Mouse (Mus musculus) frontal cortex, adult 2 months (tissue): ENCODE measurements around the gene Myo18a. TPM values are rescaled to one million over a fixed set of nuclear protein-coding genes. Genes with fewer than 3 reads are reported as not detected.
A peak's percentile ranks its signal among the peaks of the same experiment; 100 is the strongest.

Experiments
- DNase-seq, 2 experiments: peaks; one replicate each; pipeline ENCODE4 v3.0.0; 2022; ENCODE audit warnings: low spot score in 1 of 2; ENCODE audit errors: extremely low spot score in 1 of 2
- polyA plus RNA-seq: library from polyadenylated mRNA; depleted of rRNA; stranded (reverse); fragments of >200 nt; gene quantifications from 2 replicates; pipeline ENCODE4 v1.2.3, GENCODE M21; 2012

The Myo18a gene
- polyA plus RNA-seq, 1 experiment = 67.7 TPM

GRCm38 (mm10) chr11:77857089-77857488, 94.0 kb downstream of the Myo18a start:
- no peak for DNase-seq

DNA sequence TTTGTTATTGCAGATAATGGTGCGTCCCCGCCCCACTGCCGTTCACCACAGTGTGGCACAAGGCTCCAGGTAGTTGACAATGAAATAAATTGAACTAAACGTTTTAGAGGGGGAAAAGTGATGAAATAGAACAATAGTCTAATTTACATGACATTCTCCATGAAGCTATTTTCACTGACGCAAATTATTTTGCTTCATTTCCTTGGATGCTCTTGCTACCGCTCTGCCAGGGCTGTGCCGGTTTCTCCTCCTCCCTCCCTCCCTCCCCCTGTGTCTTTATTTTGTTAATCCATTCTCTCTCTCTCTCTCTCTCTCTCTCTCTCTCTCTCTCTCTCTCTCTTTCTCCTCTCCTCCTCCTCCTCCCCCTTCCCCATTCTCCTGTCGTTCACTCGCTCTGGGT, 95.5 kb downstream of the Myo18a start:
- DNase-seq = no peak

DNA sequence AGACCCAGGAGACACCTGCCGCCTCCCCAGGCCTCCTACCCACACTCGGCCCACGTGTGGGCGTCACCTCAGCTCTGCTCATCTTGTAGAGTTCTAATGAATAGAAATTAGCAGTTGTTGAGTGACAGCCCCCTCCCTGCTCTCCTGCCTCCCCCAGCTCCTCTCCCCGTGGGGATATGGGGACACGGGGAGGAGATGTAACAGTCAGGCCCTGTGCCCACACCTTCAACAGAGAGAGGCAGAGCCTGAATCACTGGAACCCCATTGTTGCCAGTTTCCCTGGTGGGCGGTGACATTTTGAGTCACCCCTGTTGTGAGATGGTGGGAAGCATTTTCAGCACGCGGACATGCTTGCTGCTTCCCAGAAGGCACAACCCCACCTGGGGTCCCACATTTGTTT, 97.9 kb downstream of the Myo18a start:
- DNase-seq = peak; percentile 59 to 78

DNA sequence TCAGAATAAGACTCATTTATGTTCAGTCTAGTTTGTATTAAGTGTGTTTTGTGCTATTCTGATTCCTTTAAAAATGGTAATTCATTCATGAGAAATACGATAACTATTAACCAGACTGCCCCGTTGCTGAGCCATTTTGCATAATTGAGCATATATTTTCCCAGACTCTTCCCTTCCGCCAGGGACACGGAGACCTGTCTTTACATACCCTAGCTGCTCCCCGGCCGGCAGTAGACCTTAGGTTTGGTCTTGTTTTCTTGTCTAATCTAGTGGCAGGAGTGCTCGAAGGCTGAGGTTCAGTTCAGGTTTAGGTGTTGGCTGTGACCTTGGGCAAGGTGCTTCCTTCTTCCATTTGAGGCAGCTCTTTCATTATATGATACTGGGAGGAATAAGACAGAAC, 99.8 kb downstream of the Myo18a start:
- DNase-seq = no peak

DNA sequence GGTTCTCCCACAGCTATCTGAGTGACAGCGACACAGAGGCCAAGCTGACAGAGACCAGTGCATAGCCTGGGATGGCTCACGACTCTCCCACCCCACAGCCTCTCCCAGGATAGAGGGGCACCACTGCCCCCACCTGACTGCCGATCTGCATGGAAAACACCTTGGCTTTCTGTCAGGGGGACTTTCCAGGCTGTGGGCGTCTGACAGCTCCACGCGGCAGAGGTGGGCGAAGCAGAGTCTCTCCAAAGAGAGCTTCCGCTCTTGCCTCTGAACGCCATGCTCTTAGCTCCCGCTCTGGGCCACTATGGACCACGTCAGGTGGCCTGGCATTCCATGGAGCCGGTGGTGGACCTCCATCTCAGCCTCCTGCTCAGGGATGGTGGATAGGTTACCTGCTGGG, 101.7 kb downstream of the Myo18a start:
- DNase-seq = peak in 1 of 2 experiments; percentile 70

GRCm38 (mm10) chr11:77867419-77868083, 104.5 kb downstream of the Myo18a start:
- no peak for DNase-seq

- DNase-seq = peak; percentile 73 to 84
These were observed 108.4 kb downstream of the Myo18a start for GRCm38 (mm10) chr11:77871436-77871835.

DNA sequence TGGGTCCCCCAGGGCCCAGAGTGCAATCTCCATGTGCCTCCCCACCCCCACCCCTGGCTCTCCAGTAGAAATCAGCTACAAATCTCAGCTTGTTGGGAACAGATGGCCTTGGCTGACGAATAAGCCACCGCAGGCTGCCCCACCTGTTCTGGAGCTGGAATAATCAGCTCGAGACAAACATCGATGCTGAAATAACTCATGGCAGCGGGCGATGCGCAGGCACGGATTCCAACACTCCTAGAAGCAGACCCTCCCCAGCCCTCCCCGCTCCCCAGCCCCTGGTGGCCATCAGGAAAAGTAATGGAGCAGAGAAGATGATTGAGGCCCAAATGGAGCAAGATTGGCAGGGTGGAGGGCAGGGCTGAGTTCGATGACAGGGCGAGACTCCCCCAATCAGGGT, 109.2 kb downstream of the Myo18a start:
- DNase-seq = peak in 1 of 2 experiments; percentile 73

DNA sequence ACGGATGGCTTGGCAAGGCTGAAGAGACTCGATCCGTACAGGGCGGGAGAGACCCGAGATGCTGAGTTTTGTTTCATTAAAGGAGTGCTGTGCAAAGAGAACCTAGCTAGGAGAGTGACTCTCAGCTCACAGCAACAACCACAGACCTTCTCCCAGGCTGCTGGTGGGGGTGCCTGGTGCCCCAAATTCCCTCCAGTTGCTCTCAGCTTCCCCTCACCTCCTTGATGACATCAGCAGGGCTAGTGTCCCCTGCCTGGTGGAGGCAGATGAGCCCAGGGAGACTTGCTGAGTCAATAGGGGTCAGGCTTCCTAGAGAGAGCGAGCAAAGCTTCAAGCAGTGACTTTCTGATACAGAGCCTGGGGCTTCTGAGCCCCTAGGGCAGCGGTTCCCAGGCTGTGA, 109.6 kb downstream of the Myo18a start:
- DNase-seq = no peak

GRCm38 (mm10) chr11:77873116-77873515, 110.1 kb downstream of the Myo18a start:
- no peak for DNase-seq

DNA sequence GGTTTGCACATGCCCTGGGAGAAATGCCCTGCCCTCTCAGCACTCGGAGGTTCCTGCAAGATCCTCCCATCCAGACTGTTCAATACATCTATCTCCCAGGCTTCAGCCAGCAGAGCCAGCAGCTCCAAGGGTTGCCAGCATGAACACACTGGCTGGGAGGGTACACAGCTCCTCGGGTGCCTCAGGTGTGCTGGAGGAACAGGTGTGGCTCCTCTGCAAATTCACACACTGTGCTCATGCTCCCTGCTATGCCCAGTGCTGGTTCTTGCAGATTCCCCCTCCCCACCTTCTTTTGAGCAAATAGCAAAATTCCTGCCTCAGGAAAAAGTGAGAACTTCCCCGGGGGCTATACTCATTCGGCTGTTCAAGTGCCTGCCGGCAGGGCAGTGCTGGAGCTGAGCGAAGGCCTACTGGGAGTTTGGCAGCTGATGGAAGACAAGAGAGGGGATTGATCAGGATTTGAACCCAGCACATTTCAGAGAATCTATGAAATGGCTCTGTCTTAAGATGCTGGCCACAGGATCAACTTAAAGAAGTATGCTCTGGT, 111.7 kb downstream of the Myo18a start:
- no peak for DNase-seq

DNA sequence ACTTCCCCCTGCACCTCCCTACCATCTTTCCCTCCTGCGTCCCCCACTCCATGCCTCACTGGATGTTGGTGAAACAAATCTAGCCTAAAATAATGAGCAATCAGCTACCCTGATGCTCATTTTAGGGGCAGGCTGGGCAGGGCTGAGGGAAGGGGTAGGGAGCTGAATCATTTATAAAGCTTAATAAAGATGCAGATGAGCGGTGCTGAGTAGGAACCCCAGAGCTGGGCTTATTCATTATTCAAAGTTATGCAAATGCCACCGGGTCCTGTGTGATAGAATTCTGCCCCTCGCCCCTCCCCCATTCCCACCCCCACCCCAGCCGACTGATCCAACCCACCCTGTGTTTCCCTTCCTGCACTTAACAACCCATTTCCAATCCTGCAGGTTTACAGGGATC, 112.2 kb downstream of the Myo18a start:
- DNase-seq = no peak

GRCm38 (mm10) chr11:77875847-77876759, 113.1 kb downstream of the Myo18a start:
- no peak for DNase-seq

- DNase-seq = peak in 1 of 2 experiments; percentile 64
These were observed 113.7 kb downstream of the Myo18a start for GRCm38 (mm10) chr11:77876760-77877148.

GRCm38 (mm10) chr11:77884524-77885245, 121.6 kb downstream of the Myo18a start:
- DNase-seq = no peak

DNA sequence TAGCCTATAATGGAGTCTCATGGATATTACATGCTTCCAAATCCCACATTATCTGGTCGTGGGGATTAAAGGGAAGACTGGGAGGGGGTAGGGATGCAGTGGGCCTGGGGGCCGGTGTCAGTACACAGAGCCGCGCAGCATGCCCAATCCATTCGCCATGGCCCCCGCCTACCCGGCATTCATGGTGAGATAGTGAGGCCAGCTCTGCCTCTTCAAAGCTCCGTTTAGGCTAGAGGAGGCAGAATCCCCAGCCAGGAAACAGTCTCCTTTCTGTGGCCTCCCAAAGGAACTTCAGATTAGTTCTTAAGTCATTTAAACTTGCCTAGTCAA, 122.2 kb downstream of the Myo18a start:
- DNase-seq = no peak

- DNase-seq = peak in 1 of 2 experiments; percentile 62
These were observed 124.4 kb downstream of the Myo18a start for GRCm38 (mm10) chr11:77887373-77887960.

DNA sequence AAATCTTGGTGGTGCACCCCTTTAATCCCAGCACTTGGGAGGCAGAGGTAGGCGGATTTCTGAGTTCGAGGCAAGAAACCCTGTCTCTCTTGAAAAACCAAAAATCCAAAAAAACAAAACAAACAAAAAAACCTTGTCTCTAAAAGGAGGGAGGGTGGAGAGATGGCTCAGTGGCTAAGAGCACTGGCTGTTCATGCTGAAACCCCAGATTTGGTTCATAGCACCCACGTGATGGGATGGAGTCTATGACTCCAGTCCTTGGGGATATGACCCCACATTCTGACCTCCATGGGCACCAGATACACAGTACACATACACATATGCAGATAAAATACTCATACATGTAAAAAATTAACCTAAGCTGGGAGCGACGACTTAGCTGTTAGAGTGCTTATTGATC, 125.8 kb downstream of the Myo18a start:
- no peak for DNase-seq

DNA sequence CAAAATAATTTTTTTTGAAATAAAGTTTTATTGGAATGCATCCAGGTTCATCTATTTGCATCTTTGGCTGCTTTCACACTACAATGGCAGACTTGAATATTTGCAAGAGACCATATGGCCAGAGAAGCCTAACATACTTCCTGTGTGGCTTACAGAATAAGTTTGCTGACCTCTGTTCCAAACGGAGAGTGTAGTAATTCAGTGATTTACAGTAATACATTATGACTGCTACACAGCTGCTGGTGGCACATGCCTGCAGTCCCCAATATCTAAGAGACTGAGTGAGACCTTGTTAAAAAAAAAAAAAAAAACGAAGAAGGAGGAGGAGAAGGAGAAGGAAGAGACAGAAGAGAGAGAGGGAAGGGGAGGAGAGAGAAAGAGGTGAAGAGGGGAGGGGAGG, 126.4 kb downstream of the Myo18a start:
- DNase-seq = no peak

DNA sequence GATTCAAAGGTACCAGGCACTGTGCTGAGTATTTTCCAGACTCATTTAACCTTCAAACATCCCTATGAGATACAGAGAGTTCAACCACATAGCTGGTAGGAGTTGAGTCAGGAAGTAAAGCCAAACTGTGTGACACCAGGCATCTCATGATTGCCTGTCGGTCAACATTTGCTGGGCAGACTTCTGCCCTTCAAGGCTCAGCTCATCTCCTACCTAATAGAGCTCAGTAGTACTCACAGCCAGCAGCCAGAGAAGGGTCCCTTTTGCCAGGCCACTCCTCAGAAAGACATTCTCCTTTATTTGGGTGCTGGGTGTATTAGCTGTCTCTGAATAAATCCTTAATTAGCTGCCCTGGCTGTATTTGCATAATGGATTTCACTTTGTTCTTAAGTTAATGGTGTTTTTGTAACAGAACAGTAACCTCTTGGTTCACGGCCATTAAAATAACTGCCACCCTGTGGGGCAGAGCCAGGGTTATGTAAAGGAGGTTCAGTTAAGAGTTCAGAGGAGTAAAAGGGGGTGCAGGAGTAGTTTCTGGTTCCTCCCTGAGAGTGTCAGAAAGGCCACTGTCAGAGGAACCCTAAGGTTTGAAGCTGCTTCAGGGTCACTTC, 127.7 kb downstream of the Myo18a start:
- DNase-seq = no peak
